Mouse (Mus musculus) bone marrow macrophage, adult 2 months (primary cell): ENCODE measurements around the gene Iqsec2. TPM values are rescaled to one million over a fixed set of nuclear protein-coding genes. Genes with fewer than 3 reads are reported as not detected.
A peak's percentile ranks its signal among the peaks of the same experiment; 100 is the strongest.
"Not testable (repeated sequence)": the region's sequence is repeated elsewhere in the genome, so short reads cannot be mapped to it uniquely, and the experiment has no call there.

Experiments
- H3K27ac ChIP-seq: 2 replicates; pipeline ENCODE4 v1.5.1; 2012; ENCODE audit warnings: low read depth, low read length; ENCODE audit not compliant: insufficient read depth
- H3K4me1 ChIP-seq: 2 replicates; pipeline ENCODE4 v1.6.1; 2012; ENCODE audit warnings: low read length; ENCODE audit not compliant: control insufficient read depth, insufficient read depth
- H3K4me3 ChIP-seq: 2 replicates; pipeline ENCODE4 v1.5.1; 2012; ENCODE audit warnings: mild to moderate bottlenecking, low read length, moderate library complexity; ENCODE audit not compliant: insufficient read depth
- CTCF ChIP-seq: IDR thresholded peaks from 2 replicates; pipeline ENCODE4 v1.5.1; 2012; ENCODE audit warnings: low read depth, mild to moderate bottlenecking, low read length, moderate library complexity
- POLR2A ChIP-seq: IDR thresholded peaks from 2 replicates; pipeline ENCODE4 v1.6.1; 2012; ENCODE audit warnings: mild to moderate bottlenecking, low read depth, low read length, borderline replicate concordance
- polyA plus RNA-seq: library from polyadenylated mRNA; stranded (reverse); fragments of >200 nt; gene quantifications from 2 replicates; pipeline ENCODE4 v1.2.4, GENCODE M21; 2012; ENCODE audit not compliant: missing spikeins, insufficient read depth, insufficient read length

Gene Iqsec2
- polyA plus RNA-seq, 1 experiment: 41.1 TPM

DNA sequence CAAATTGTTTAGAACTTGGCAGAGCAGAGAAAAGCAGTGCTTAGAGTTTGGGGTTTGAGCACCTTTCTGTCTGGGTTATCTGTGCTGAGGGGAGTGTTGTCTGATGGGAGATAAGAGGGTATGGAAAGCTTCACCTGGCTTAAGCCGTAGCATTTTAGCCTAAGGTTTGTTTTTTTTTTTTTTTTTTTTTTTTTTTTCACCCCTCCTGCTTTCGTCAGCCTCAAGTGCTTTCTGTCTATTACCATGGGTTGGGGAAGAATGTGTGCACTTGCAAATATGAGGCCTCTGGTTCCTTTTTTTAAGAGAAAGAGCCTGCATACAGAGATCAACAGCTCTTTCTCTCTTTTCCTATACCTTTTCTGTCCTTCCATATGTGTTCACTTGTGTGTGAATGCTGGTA lies 91.7 kb downstream of the Iqsec2 start:
- Histone ChIP-seq H3K4me3 (peak overlapping the region; percentile 80), H3K27ac (peak overlapping the region; percentile 15; the same call in 1 of the 2 replicates), H3K4me1 (peaks cover 12% of the 10 kb centered on the region)
- TF ChIP-seq CTCF: no peak
- no peak for TF ChIP-seq POLR2A

DNA sequence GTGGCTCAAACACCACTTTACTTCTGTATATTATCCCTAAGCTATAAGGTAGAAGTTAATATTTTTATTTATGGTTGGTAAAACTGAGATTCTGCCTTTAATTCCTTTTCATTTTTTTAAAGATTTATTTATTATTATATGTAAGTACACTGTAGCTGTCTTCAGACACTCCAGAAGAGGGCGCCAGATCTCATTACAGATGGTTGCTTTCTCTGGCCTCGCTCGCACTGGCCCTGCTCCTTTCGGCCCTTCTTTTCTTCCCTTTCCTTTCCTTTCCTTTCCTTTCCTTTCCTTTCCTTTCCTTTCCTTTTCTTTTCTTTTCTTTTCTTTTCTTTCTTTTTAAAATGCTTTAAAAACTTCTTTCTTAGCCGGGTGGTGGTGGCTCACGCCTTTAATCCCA lies 99.1 kb downstream of the Iqsec2 start:
- H3K27ac ChIP-seq, H3K4me3 ChIP-seq, H3K4me1 ChIP-seq: not testable (repeated sequence)

DNA sequence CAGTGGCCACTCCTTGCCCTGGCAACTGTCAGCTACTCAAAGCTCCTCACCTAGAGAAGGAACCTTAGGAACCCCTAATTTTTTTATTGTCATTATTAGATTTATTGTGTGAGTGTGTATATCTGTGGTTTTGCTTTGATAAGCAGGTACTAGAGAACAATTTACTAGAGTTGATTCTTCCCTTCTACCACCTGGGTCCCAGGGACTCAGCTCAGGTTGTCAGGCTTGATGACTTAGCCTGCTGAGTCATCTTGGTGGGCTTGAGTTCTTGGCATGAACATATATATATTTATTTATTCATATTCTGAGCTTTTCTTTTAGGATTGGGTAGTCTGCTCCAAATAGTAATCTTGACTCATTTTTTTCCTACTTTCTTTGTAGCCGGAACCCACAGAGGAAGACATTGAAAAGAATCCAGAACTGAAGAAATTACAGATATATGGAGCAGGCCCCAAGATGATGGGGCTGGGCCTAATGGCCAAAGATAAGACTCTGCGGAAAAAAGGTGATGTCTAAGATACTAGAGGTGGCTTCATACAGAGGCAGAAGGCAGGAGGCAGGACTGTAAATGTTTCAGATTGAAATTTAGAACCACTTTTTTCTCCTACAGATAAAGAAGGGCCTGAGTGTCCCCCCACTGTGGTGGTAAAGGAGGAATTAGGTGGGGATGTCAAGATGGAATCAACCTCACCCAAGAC lies 100.6 kb downstream of the Iqsec2 start:
- Histone ChIP-seq H3K27ac (no peak overlapping the region), H3K4me1 (no peaks in the 10 kb centered on the region), H3K4me3 (no peak overlapping the region)
- TF ChIP-seq CTCF: no peak
- no peak for TF ChIP-seq POLR2A

DNA sequence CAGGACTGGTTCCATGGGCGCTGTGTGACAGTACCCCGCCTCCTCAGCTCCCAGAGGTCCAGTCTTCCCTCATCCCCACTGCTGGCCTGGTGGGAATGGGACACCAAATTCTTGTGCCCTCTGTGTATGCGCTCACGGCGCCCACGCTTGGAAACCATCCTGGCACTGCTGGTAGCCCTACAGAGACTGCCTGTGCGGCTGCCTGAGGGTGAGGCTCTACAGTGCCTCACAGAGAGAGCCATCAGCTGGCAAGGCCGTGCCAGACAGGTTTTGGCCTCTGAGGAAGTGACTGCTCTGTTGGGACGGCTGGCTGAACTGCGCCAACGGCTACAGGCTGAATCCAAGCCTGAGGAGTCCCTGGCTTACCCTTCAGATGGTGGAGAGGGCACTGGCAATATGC lies 127.1 kb downstream of the Iqsec2 start:
- no peak overlapping the region for H3K4me3 ChIP-seq
- H3K4me1 ChIP-seq: no peaks in the 10 kb centered on the region
- TF ChIP-seq POLR2A: no peak
- TF ChIP-seq CTCF: no peak
- H3K27ac ChIP-seq: no peak overlapping the region

Other genes starting within 250 kb of the Iqsec2 start
- gene Hsd17b10, start 142.4 kb upstream of the Iqsec2 start, polyA plus RNA-seq: 35.7 and 44.7 TPM in 2 replicates
- 1.4 and 2.3 TPM in 2 replicates for gene Ribc1, start 128.0 kb upstream of the Iqsec2 start, polyA plus RNA-seq
- gene Smc1a, start 127.8 kb upstream of the Iqsec2 start, polyA plus RNA-seq: 79.8 and 88.5 TPM in 2 replicates
- gene Kdm5c, start 88.8 kb downstream of the Iqsec2 start, polyA plus RNA-seq: 55.9 and 62.3 TPM in 2 replicates
- gene Kantr, start 183.2 kb downstream of the Iqsec2 start, polyA plus RNA-seq: 18.9 and 21.0 TPM in 2 replicates
- 23.6 and 32.4 TPM in 2 replicates for gene Tspyl2, start 198.2 kb downstream of the Iqsec2 start, polyA plus RNA-seq
- not detected in 2 replicates for gene Gpr173, start 224.4 kb downstream of the Iqsec2 start, polyA plus RNA-seq